Mouse (Mus musculus) thymus, postnatal 10 days (tissue): ENCODE results near the gene Med17.

Experiments
- DNase-seq, 2 experiments: peaks; one replicate each; pipeline ENCODE4 v3.0.0; 2021; ENCODE audit warnings: low spot score in 2 of 2

The Med17 gene

GRCm38 (mm10) chr9:15288402-15288801, 8.7 kb upstream of the Med17 start:
- no peak for DNase-seq

GRCm38 (mm10) chr9:15287846-15288245, 8.1 kb upstream of the Med17 start:
- no peak for DNase-seq

GRCm38 (mm10) chr9:15285443-15285842, 5.7 kb upstream of the Med17 start:
- DNase-seq: no peak

GRCm38 (mm10) chr9:15280491-15280879, 754 bp upstream of the Med17 start:
- no peak for DNase-seq

- DNase-seq: no peak
Observed at GRCm38 (mm10) chr9:15279139-15279648, 537 bp downstream of the Med17 start.

- DNase-seq: no peak
Observed at GRCm38 (mm10) chr9:15278343-15278742, 1.4 kb downstream of the Med17 start.

- DNase-seq: no peak
Observed at GRCm38 (mm10) chr9:15276855-15277254, 2.9 kb downstream of the Med17 start.

GRCm38 (mm10) chr9:15273981-15274380, 5.8 kb downstream of the Med17 start:
- DNase-seq: no peak

- DNase-seq: no peak
Observed at GRCm38 (mm10) chr9:15263487-15263886, 16.2 kb downstream of the Med17 start.

- no peak for DNase-seq
Observed at GRCm38 (mm10) chr9:15261980-15262379, 17.8 kb downstream of the Med17 start.

- DNase-seq: no peak
Observed at GRCm38 (mm10) chr9:15256214-15256613, 23.5 kb downstream of the Med17 start.

GRCm38 (mm10) chr9:15254501-15254900, 25.2 kb downstream of the Med17 start:
- no peak for DNase-seq

- DNase-seq: no peak
Observed at GRCm38 (mm10) chr9:15252196-15252595, 27.5 kb downstream of the Med17 start.

- DNase-seq: no peak
Observed at GRCm38 (mm10) chr9:15250376-15250775, 29.4 kb downstream of the Med17 start.

- DNase-seq: no peak
Observed at GRCm38 (mm10) chr9:15245319-15246075, 34.2 kb downstream of the Med17 start.

GRCm38 (mm10) chr9:15242130-15242529, 37.6 kb downstream of the Med17 start:
- DNase-seq: no peak

- peak; percentile 5 to 39 for DNase-seq
Observed at GRCm38 (mm10) chr9:15241596-15241939, 38.2 kb downstream of the Med17 start.

- no peak for DNase-seq
Observed at GRCm38 (mm10) chr9:15240863-15241595, 38.7 kb downstream of the Med17 start.

- no peak for DNase-seq
Observed at GRCm38 (mm10) chr9:15240006-15240405, 39.7 kb downstream of the Med17 start.

- no peak for DNase-seq
Observed at GRCm38 (mm10) chr9:15239042-15239925, 40.4 kb downstream of the Med17 start, which contains the start of gene Vstm5. Gene Vstm5 (plus strand): TSS chr9:15239045.

- no peak for DNase-seq
Observed at GRCm38 (mm10) chr9:15238297-15238990, 41.3 kb downstream of the Med17 start.
